Mouse (Mus musculus): ENCODE results near the gene Lig3.

Gene Lig3

DNA sequence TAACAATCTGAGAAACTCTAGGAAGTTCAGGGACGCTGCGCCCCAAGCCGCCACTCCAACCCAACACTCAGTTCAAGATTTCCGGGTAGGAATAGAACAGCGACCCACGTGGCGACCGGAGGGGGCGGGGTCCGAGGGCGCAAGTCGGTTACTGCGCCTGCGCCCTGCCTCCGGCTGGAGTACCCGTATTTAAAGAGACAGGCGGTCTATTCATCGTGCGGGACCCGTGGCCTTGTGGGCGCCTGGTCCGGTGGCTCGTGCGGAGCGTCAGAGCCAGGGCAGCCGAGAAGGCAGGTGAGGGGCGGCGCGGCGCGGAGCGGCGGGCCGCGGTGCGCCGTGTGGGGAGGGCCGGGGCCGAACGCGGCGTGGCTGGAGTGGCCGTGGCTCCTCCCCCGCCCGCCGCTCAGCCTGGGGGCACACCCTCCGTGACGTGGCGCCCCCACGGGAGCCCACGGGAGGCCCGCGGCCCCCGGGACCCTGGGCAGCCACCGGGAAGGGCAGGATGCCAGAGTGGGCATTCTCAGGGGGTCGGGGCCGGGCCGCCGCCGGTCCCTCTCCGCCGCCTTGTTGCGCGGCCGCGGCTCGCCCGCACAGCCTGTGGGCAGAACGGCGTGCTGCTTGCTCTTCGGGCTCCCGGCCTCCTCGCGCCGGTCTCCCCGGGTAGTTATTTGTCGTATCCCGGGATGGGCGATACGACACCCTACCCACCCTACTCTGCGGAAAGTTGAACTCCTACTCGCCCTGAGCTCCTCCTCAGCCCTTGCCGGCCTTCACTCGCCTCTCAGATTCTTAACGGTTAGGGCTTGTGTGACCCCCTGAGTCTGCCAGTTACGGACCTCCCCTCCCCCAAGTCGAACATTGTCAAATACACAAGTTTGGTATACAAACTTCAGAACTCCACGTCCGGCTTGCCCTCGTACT lies at the start of gene Lig3:
TSS of gene Lig3 (plus strand) at position 126 of the 921 bp plus-strand sequence.
- peak; percentile 96 for DNase-seq (ENCODE audit: low spot score in 2 of 2)

- DNase-seq (ENCODE audit: low spot score in 2 of 2): no peak
Measured at GRCm38 (mm10) chr11:82734227-82734626, 46.7 kb upstream of the Lig3 start.

- DNase-seq (ENCODE audit: low spot score in 2 of 2): no peak
Measured at GRCm38 (mm10) chr11:82739006-82739405, 41.9 kb upstream of the Lig3 start.

GRCm38 (mm10) chr11:82746138-82746537 lies 34.8 kb upstream of the Lig3 start:
- no peak for DNase-seq (ENCODE audit: low spot score in 2 of 2)

DNA sequence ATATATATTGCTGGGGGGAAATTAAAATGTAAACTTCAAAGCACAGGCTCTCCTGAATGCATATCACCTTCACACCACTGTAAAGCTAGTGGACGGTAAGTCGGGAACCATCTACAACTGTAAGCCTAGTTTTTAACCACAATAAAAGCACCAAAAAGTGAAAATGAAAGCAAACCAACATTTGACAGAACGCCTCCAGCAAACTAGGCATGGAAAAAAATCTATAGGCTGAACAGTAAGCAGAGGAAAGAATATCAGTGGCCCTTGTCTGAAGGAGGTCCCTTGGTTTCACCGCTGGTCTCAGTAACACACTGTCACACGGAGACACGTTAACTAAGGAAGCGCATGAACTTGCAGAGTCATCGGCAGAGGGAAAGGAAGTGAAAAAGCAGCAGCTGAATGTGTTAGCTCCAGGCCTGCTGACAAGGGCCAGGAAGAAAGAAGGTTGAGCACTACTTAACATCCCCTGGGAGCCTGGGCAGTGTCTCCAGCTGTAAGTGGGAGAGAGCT lies 34.0 kb upstream of the Lig3 start:
- no peak for DNase-seq (ENCODE audit: low spot score in 2 of 2)

- no peak for DNase-seq (ENCODE audit: low spot score in 2 of 2)
Measured at GRCm38 (mm10) chr11:82752349-82753115, 28.4 kb upstream of the Lig3 start.

DNA sequence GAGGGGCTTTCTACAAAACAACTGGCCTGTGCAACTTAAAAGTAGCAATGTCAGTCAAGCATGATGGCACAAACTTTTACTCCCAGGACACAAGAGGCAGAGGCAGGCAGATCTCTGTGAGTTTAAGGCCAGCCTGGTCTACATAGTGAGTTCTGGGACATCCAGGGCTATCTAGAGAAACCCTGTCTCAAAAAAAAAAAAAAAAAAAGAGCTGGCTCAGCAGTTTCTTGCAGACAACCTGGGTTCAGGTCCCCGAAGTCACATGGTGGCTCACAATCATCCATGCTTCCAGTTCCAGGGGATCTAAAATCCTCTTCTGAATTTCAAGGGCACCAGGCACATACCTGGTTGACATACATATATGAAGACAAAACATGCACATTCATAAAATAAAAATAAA lies 25.0 kb upstream of the Lig3 start:
- no peak for DNase-seq (ENCODE audit: low spot score in 2 of 2)

DNA sequence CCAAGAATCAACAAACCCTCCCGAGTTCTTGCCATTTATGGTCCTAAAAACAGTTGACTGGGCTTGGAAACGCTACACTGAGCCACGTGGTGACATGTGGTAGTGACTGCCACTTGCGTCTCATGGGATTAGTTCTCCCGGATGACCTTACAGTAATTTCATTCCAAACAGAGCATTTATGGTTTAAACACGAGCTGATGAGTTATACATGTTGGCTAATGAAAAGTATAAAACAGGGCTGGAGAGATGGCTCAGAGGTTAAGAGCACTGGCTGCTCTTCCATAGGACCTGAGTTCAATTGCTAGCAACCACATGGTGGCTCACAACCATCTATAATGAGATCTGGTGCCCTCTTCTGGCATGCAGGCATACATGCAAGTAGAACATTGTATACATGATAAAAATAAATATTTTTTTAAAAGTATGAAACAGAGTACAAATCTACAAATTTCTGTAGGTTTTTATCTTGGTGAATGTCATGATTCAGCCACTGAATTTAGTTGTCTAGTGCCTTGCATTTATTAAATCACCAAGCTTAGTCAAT lies 18.6 kb upstream of the Lig3 start:
- DNase-seq (ENCODE audit: low spot score in 2 of 2): no peak

- no peak for DNase-seq (ENCODE audit: low spot score in 2 of 2)
Measured at GRCm38 (mm10) chr11:82763261-82763660, 17.6 kb upstream of the Lig3 start.

DNA sequence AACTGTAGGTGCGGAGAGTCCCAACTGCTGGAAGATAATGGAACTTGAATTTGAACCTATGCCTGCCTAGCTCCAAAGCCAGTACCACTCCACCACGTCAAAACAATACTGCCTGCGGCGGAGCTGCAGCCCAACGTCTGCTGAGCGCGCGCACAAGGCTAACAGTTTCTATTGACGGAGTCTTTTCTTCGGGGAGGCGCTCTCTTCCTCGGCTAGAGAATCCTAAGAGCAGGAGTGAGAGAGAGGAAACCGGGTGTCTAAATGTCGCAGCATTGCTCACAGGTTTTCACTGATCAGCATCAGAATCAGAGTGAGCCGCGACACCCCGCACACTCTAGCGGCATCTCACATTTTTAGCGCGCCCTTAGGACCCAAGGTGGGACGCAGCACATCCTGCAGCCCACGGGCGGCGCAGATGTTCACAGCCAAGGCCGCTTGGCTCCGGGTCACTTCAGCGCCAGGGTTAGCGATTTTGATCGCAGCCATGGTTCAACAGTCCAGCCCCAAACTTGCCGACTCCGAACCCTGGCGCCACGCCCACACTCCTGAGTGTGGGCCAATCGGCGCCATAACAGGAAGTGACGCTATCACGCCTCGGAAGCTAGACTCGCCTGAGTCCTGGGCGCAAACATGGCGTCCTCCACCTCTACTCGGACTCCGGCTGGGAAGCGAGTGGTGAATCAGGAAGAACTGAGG lies 17.0 kb upstream of the Lig3 start, which contains the start of the genes Cct6b and Zfp830:
TSS of gene Cct6b (minus strand) at position 580 of the 696 bp plus-strand sequence.
TSS of gene Zfp830 (plus strand) at position 604 of the 696 bp plus-strand sequence.
- DNase-seq (ENCODE audit: low spot score in 2 of 2): peak; percentile 96

GRCm38 (mm10) chr11:82764438-82764924 lies 16.4 kb upstream of the Lig3 start:
- DNase-seq (ENCODE audit: low spot score in 2 of 2): no peak

DNA sequence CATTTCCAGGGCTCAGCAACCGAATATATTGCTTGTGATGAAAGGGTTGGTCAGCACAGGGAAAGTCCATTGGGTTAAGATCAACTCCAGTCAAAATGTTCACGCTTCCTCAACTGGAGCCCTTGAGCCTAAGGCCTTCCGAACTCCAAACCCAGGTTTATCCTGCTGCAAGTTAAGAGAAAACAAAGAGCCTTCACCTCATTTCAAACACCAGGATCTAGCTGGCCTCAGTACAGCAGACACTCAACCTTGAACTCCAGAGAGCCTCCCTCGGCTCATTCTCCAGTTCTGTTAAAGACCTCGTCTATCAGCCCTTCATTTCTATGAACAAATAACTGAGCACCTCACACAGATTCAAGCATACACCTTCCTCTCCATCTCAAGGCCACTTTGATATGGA lies 774 bp upstream of the Lig3 start:
- no peak for DNase-seq (ENCODE audit: low spot score in 2 of 2)

- DNase-seq (ENCODE audit: low spot score in 2 of 2): no peak
Measured at GRCm38 (mm10) chr11:82782197-82782596, 1.3 kb downstream of the Lig3 start.

- no peak for DNase-seq (ENCODE audit: low spot score in 2 of 2)
Measured at GRCm38 (mm10) chr11:82783453-82783852, 2.5 kb downstream of the Lig3 start.

GRCm38 (mm10) chr11:82806656-82807055 lies 25.7 kb downstream of the Lig3 start:
- no peak for DNase-seq (ENCODE audit: low spot score in 2 of 2)

DNA sequence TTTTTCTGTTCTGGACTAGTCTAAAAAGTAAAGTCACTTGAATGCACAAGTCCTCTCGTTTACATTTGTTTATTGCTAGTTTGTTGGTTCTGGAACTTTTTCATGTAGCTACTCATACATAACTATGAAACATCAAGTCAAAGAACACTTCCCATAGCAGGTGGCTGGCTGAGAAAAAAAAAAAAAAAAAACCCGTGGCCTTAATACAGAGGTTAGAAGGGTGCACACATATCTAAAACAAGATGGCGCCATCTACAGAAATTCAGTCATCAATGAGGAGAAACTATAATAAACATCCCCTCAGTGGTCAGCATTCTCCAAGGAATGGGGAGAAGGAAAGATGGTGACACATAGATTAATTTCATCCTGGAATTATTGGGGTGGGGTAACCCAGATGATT lies 26.5 kb downstream of the Lig3 start:
- no peak for DNase-seq (ENCODE audit: low spot score in 2 of 2)

- no peak for DNase-seq (ENCODE audit: low spot score in 2 of 2)
Measured at GRCm38 (mm10) chr11:82808485-82808884, 27.6 kb downstream of the Lig3 start.

GRCm38 (mm10) chr11:82819350-82819749 lies 38.4 kb downstream of the Lig3 start:
- DNase-seq (ENCODE audit: low spot score in 2 of 2): peak in 1 of 2 experiments; percentile 48

DNA sequence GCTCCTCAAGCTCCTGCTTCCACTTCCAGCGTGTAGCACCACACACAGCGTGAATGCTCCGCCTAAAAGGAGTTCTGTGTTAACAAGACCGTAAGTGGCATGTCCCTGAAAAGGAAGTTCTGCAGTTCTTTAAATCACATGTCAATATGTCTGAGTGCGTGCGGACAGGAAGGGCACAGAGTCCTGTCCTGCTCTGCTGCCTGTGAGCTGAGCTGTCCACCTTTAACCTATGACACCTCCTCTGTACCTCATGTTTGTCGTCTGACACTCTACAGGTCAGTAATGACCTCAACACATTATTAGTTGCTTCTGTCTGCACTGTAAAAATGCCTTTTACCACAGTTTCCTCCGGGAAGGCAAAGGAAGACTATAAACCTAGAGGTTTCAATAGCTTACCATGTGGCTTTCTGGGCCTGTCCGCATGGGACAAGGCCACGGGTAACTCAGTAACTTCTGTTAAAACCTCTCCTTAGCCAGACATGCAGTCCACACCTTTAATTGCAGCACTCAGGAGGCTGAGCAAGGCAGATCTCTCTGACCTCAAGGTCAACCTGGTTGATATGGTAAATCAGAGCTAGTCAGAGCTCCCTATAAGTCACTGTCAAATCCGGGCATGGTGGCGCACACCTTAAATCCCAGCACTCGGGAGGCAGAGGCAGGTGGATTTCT lies 40.0 kb downstream of the Lig3 start:
- no peak for DNase-seq (ENCODE audit: low spot score in 2 of 2)

DNA sequence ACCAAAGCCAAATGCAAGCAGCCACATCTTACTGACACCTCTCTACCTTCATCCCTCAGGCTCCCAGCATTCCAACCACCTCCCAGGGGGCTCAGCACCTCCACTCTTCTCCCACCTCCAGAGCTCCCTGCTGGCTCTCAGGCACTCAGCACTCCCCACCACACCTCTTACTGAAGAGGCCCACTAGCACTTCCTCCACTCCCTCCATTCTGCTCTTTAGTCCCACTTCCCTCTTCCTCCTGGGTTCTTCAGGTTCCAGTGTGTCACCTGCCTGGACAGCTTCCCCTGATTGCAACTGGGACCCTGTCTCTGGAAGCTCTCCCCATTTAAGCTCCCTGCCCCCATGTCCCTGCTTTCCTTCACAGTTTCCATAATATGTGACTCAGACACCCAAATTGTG lies 45.9 kb downstream of the Lig3 start:
- no peak for DNase-seq (ENCODE audit: low spot score in 2 of 2)

Data from right cerebral cortex, postnatal 10 days (tissue).